8 mouse cellular contexts compared by ENCODE assay signal in the genomic region with DNA sequence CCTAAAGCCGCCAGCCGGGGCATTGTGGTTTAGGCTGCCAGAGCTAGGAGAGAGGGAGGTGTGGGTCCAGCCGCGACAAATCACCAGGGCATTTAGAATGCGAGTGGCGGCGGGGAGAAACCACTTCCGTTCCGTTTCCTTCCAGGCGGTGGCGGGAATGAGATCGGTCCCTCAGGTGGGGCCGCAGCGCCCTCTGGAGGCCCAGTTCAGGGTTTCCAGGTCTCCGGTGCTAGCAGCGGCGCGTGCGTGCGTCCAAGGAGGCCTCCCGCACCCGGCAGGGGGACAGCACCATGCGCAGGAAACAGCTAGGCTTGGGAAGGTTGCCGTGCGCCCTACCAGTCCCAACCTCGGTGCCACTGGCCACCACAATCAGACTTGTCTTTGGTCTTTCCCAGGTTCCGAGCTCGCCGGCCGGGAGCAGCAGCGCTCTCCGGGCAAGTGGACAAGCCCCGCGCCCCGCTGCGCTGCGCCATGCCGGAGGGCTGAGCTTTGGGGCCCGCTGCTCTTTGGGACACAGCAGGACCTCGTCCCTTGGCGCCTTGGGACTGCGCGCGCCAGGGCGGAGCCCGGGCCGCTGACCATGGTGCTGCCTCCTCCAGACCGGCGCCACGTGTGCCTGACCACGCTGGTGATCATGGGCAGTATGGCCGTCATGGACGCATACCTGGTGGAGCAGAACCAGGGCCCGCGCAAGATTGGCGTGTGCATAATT. TPM values are rescaled to one million over a fixed set of nuclear protein-coding genes. Genes with fewer than 3 reads are reported as not detected.
A peak's percentile ranks its signal among the peaks of the same experiment; 100 is the strongest.
DNase-seq lines count a peak whose midpoint lies in the region; ATAC-seq lines count a peak whose summit lies in the region.

No protein-coding gene starts in this region.

- peak; percentile 96 to 98 for DNase-seq in cerebellum, postnatal 14 days
- peak; percentile 93 to 94 for DNase-seq in frontal cortex, postnatal 36 days (ENCODE audit: low spot score in 2 of 2)
- DNase-seq in hindlimb bud, embryonic 11.5 days (ENCODE audit: extremely low spot score, low read depth, low spot score): peak; percentile 42
- peak; percentile 95 to 97 for DNase-seq in left cerebral cortex, adult 18-20 months (ENCODE audit: low spot score in 2 of 2)
- peak; percentile 80 to 81 for DNase-seq in lung, postnatal 4 days
- peak; percentile 94 for DNase-seq in right cerebral cortex, adult 18-20 months
- DNase-seq in urinary bladder, adult 2 months (ENCODE audit: low spot score): peak; percentile 52

- ATAC-seq in activated CD4-positive, CD25-positive, alpha-beta regulatory T cell, adult 4 months: peak; percentile 83

RNA-seq across cellular contexts. Expression of gene Tmem121, which starts 2.0 kb away (rescaled TPM):
- not detected for polyA plus RNA-seq in activated CD4-positive, CD25-positive, alpha-beta regulatory T cell, adult 4 months (2017; shearing (Covaris generic))
- total RNA-seq in left cerebral cortex, adult 18-20 months (2021): 10 to 100 TPM; 25.5 to 27.5 TPM
- 0.69 and 0.98 TPM in 2 replicates for polyA plus RNA-seq in urinary bladder, adult 2 months (2012; rRNA removed)

RNA-seq across cellular contexts. Expression of gene Tedc1, which starts 31.5 kb away (rescaled TPM):
- 1 to 10 TPM; 3.5 to 5.0 TPM for polyA plus RNA-seq in activated CD4-positive, CD25-positive, alpha-beta regulatory T cell, adult 4 months (2017; shearing (Covaris generic))
- 1 to 10 TPM in 1 of 2 experiments, under 1 TPM in 1; 1.00 to 1.4 TPM for total RNA-seq in left cerebral cortex, adult 18-20 months (2021)
- 1.3 TPM in 2 replicates for polyA plus RNA-seq in urinary bladder, adult 2 months (2012; rRNA removed)

RNA-seq across cellular contexts. Expression of gene Crip1, which starts 41.6 kb away (rescaled TPM):
- polyA plus RNA-seq in activated CD4-positive, CD25-positive, alpha-beta regulatory T cell, adult 4 months (2017; shearing (Covaris generic)): 1,000 to 10,000 TPM; 1,240 to 2,098 TPM
- 10 to 100 TPM; 14.3 to 15.9 TPM for total RNA-seq in left cerebral cortex, adult 18-20 months (2021)
- polyA plus RNA-seq in urinary bladder, adult 2 months (2012; rRNA removed): 805 and 1,244 TPM in 2 replicates

RNA-seq across cellular contexts. Expression of gene Crip2, which starts 47.7 kb away (rescaled TPM):
- 1 to 10 TPM; 4.5 to 5.6 TPM for polyA plus RNA-seq in activated CD4-positive, CD25-positive, alpha-beta regulatory T cell, adult 4 months (2017; shearing (Covaris generic))
- total RNA-seq in left cerebral cortex, adult 18-20 months (2021): 100 to 1,000 TPM; 142 to 162 TPM
- 303 and 339 TPM in 2 replicates for polyA plus RNA-seq in urinary bladder, adult 2 months (2012; rRNA removed)

Comparison
In these comparisons a context has a peak if more than half of its experiments do, and no peak if none do; other contexts are left out.
1. Peak in every context shown above with its lines: DNase-seq and ATAC-seq.
2. DNase-seq: peak in every context shown above with its lines; median percentile 97 in cerebellum, postnatal 14 days; 96 in left cerebral cortex, adult 18-20 months; 94 in right cerebral cortex, adult 18-20 months; 94 in frontal cortex, postnatal 36 days; 80 in lung, postnatal 4 days; 52 in urinary bladder, adult 2 months; 42 in hindlimb bud, embryonic 11.5 days.